Mouse (Mus musculus): ENCODE measurements around the gene Sertad2. TPM values are rescaled to one million over a fixed set of nuclear protein-coding genes. Genes with fewer than 3 reads are reported as not detected.
A peak's percentile ranks its signal among the peaks of the same experiment; 100 is the strongest.

The Sertad2 gene
- polyA plus RNA-seq, 1 experiment from 2014 or later = 32.1 TPM

DNA sequence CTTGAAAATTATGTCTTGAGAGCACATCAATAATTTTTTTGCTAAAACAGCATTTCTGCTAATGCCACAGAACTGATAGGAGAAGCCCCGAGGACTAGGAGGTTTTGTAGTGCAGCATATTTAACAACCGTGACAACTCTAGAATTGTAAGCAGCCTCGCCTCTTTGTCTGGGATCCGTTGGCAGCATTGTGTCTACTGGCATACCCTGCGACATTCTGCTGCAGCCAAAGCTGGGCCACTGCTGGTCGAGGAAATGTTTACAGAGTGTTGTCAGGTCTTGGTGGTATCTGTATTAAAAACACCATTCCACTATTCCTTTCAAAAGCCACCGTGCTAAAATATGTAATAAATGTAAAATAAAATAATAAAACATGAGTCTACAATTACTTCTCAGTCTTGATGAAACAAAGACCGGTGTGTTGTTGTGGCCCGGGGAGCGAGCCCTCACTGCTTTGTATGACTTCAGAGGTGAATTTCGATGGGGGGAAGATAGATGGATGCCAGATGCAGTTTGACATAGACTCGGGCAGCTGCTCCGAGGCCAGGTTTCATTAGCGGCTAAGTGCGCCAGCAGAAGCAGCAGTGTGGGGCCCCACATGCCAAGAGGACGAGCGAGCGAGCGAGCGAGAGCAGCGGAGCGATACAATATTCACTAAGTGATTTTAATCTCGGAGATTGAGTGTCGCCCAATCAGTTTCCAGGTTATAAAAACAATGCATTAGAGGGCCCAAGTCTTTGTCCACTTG, 60.2 kb downstream of the Sertad2 start:
- Histone ChIP-seq H3K9me3 (ENCODE audit: control insufficient read depth, low read length) (no peaks in the 10 kb centered on the region), H3K9ac (ENCODE audit: low read depth, low read length) (peak overlapping the region; percentile 40; the same call in 1 of the 2 replicates), H3K27me3 (replicated peaks; ENCODE audit: control insufficient read depth, insufficient read depth, low read length) (no peaks in the 10 kb centered on the region), H3K4me2 (ENCODE audit: low read depth, low read length) (peak overlapping the region; percentile 49), H3K36me3 (ENCODE audit: control insufficient read depth, insufficient read depth, low read length) (no peaks in the 10 kb centered on the region), H3K27ac (replicated peaks; ENCODE audit: low read depth, low read length) (peak overlapping the region; percentile 65), H3K4me3 (ENCODE audit: low read depth, low read length) (peak overlapping the region; percentile 2; the same call in 1 of the 2 replicates), H3K4me1 (ENCODE audit: control insufficient read depth, insufficient read depth, low read length) (0 out of 2 replicates have a peak, but pooled peaks cover 2% of the 10 kb centered on the region)
- 30% methylated on average over 24 of the region's 24 CpGs for WGBS
- DNase-seq (ENCODE audit: low spot score) (peak; percentile 78), ATAC-seq (ENCODE audit: low read depth) (peak; percentile 83; the same call in 1 of the 2 replicates)

DNA sequence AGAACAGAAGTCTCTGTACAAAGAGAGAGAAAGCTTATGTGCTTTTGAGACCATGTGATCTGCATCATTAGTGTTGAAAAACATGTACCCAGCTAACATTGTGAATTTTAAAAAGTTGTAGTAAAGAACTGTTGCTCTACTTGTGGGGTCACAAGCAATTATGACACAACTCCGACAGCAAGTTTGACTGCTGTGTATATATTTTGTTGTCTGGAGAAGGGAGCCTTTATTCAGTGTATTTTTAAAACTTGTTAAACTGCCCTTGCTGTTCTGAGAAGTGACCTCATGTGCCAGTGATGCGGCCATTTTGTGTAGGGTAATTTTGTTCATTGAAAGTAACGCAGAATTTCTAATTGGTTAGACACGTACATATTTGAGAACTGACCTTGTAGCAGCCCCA, 61.1 kb downstream of the Sertad2 start:
- Histone ChIP-seq H3K9me3 (ENCODE audit: control insufficient read depth, low read length) (no peaks in the 10 kb centered on the region), H3K4me2 (ENCODE audit: low read depth, low read length) (no peak overlapping the region), H3K27me3 (replicated peaks; ENCODE audit: control insufficient read depth, insufficient read depth, low read length) (no peaks in the 10 kb centered on the region), H3K9ac (ENCODE audit: low read depth, low read length) (no peak overlapping the region), H3K27ac (replicated peaks; ENCODE audit: low read depth, low read length) (no peak overlapping the region; the same call in 1 of the 2 replicates), H3K4me3 (ENCODE audit: low read depth, low read length) (no peak overlapping the region), H3K36me3 (ENCODE audit: control insufficient read depth, insufficient read depth, low read length) (no peaks in the 10 kb centered on the region), H3K4me1 (ENCODE audit: control insufficient read depth, insufficient read depth, low read length) (0 out of 2 replicates have a peak, but pooled peaks cover 2% of the 10 kb centered on the region)
- DNase-seq (ENCODE audit: low spot score) (no peak), ATAC-seq (ENCODE audit: low read depth) (no peak)
- WGBS = 79% methylated on average over 4 of the region's 4 CpGs

DNA sequence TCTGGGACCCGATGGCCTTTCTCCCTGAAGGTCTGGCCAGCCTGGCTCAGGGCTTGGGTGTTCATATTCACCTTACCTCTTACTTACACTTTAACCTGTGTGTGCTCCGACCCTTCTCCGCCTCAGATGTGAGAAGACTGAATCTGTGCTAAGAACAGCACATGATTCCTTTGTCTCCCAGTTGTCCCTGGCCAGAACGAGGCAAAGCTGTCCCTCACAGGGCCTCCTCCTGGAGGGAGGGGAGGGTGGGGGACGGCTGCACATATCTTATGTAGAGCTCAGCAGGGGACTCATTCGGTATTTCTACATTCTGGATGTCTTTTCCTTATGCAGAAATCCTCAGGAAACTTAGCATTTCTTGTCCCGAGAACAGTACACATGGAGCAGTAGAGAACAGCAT, 62.6 kb downstream of the Sertad2 start:
- Histone ChIP-seq H3K4me3 (ENCODE audit: low read depth, low read length) (no peak overlapping the region), H3K27me3 (replicated peaks; ENCODE audit: control insufficient read depth, insufficient read depth, low read length) (no peaks in the 10 kb centered on the region), H3K9me3 (ENCODE audit: control insufficient read depth, low read length) (no peaks in the 10 kb centered on the region), H3K27ac (replicated peaks; ENCODE audit: low read depth, low read length) (no peak overlapping the region), H3K4me1 (ENCODE audit: control insufficient read depth, insufficient read depth, low read length) (0 out of 2 replicates have a peak, but pooled peaks cover 2% of the 10 kb centered on the region), H3K36me3 (ENCODE audit: control insufficient read depth, insufficient read depth, low read length) (no peaks in the 10 kb centered on the region), H3K9ac (ENCODE audit: low read depth, low read length) (peak overlapping the region; percentile 2; the same call in 1 of the 2 replicates), H3K4me2 (ENCODE audit: low read depth, low read length) (no peak overlapping the region)
- ATAC-seq (ENCODE audit: low read depth) = peak; percentile 53; the same call in 1 of the 2 replicates
- 55% methylated on average over 7 of the region's 7 CpGs for WGBS
- DNase-seq (ENCODE audit: low spot score) = no peak

DNA sequence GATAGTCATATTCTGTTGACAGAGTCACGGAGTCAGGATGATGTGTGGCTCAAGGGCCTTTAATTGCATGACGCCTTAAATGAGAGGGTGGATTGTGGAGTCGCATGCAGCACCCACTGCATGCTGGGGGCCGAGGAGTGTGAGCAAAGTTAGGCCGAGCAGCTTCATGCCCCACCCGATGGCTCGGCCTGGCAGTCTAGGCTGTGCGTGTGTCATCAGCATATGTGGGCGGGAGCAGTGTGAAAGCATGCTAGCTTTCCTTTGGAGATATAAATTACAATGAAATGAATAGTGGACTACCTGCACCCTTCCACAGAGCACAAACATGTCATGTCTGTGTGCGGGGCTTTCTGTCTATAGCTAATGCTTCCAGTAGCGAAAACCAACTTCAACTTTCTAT, 65.4 kb downstream of the Sertad2 start:
- 83% methylated on average over 11 of the region's 11 CpGs for WGBS
- DNase-seq (ENCODE audit: low spot score) (no peak), ATAC-seq (ENCODE audit: low read depth) (no peak; the same call in 1 of the 2 replicates)
- Histone ChIP-seq H3K4me3 (ENCODE audit: low read depth, low read length) (no peak overlapping the region), H3K36me3 (ENCODE audit: control insufficient read depth, insufficient read depth, low read length) (no peaks in the 10 kb centered on the region), H3K4me2 (ENCODE audit: low read depth, low read length) (no peak overlapping the region), H3K4me1 (ENCODE audit: control insufficient read depth, insufficient read depth, low read length) (0 out of 2 replicates have a peak, but pooled peaks cover 2% of the 10 kb centered on the region), H3K27me3 (replicated peaks; ENCODE audit: control insufficient read depth, insufficient read depth, low read length) (no peaks in the 10 kb centered on the region), H3K9me3 (ENCODE audit: control insufficient read depth, low read length) (no peaks in the 10 kb centered on the region), H3K9ac (ENCODE audit: low read depth, low read length) (no peak overlapping the region), H3K27ac (replicated peaks; ENCODE audit: low read depth, low read length) (no peak overlapping the region)

GRCm38 (mm10) chr11:20613223-20613622, 70.2 kb downstream of the Sertad2 start:
- Histone ChIP-seq H3K36me3 (ENCODE audit: control insufficient read depth, insufficient read depth, low read length) (no peaks in the 10 kb centered on the region), H3K27me3 (replicated peaks; ENCODE audit: control insufficient read depth, insufficient read depth, low read length) (no peaks in the 10 kb centered on the region), H3K9ac (ENCODE audit: low read depth, low read length) (no peak overlapping the region), H3K4me2 (ENCODE audit: low read depth, low read length) (no peak overlapping the region), H3K9me3 (ENCODE audit: control insufficient read depth, low read length) (no peaks in the 10 kb centered on the region), H3K4me3 (ENCODE audit: low read depth, low read length) (no peak overlapping the region), H3K27ac (replicated peaks; ENCODE audit: low read depth, low read length) (no peak overlapping the region), H3K4me1 (ENCODE audit: control insufficient read depth, insufficient read depth, low read length) (no peaks in the 10 kb centered on the region)
- DNase-seq (ENCODE audit: low spot score) = no peak
- WGBS = 83% methylated on average over 4 of the region's 4 CpGs
- no peak for ATAC-seq (ENCODE audit: low read depth)

GRCm38 (mm10) chr11:20616103-20616502, 73.0 kb downstream of the Sertad2 start:
- no peak for DNase-seq (ENCODE audit: low spot score)
- 51% methylated on average over 3 of the region's 3 CpGs for WGBS
- no peak for ATAC-seq (ENCODE audit: low read depth)

GRCm38 (mm10) chr11:20627146-20627545, 84.1 kb downstream of the Sertad2 start:
- DNase-seq (ENCODE audit: low spot score) (no peak), ATAC-seq (ENCODE audit: low read depth) (no peak)
- 84% methylated on average over 2 of the region's 2 CpGs for WGBS
- Histone ChIP-seq H3K9ac (ENCODE audit: low read depth, low read length) (no peak overlapping the region), H3K4me1 (ENCODE audit: control insufficient read depth, insufficient read depth, low read length) (no peaks in the 10 kb centered on the region), H3K36me3 (ENCODE audit: control insufficient read depth, insufficient read depth, low read length) (no peaks in the 10 kb centered on the region), H3K27me3 (replicated peaks; ENCODE audit: control insufficient read depth, insufficient read depth, low read length) (no peaks in the 10 kb centered on the region), H3K27ac (replicated peaks; ENCODE audit: low read depth, low read length) (no peak overlapping the region), H3K4me3 (ENCODE audit: low read depth, low read length) (no peak overlapping the region), H3K9me3 (ENCODE audit: control insufficient read depth, low read length) (no peaks in the 10 kb centered on the region), H3K4me2 (ENCODE audit: low read depth, low read length) (no peak overlapping the region)

More at GRCm38 (mm10) chr11:20616103-20616502, 73.0 kb downstream of the Sertad2 start:
- H3K4me1 ChIP-seq (ENCODE audit: control insufficient read depth, insufficient read depth, low read length) = no peaks in the 10 kb centered on the region
- no peak overlapping the region for H3K4me3 ChIP-seq (ENCODE audit: low read depth, low read length)
- no peak overlapping the region for H3K4me2 ChIP-seq (ENCODE audit: low read depth, low read length)
- H3K27ac ChIP-seq (replicated peaks; ENCODE audit: low read depth, low read length) = no peak overlapping the region; the same call in 1 of the 2 replicates
- no peak overlapping the region for H3K9ac ChIP-seq (ENCODE audit: low read depth, low read length)
- no peaks in the 10 kb centered on the region for H3K36me3 ChIP-seq (ENCODE audit: control insufficient read depth, insufficient read depth, low read length)
- H3K9me3 ChIP-seq (ENCODE audit: control insufficient read depth, low read length) = no peaks in the 10 kb centered on the region
- no peaks in the 10 kb centered on the region for H3K27me3 ChIP-seq (replicated peaks; ENCODE audit: control insufficient read depth, insufficient read depth, low read length)

DNA sequence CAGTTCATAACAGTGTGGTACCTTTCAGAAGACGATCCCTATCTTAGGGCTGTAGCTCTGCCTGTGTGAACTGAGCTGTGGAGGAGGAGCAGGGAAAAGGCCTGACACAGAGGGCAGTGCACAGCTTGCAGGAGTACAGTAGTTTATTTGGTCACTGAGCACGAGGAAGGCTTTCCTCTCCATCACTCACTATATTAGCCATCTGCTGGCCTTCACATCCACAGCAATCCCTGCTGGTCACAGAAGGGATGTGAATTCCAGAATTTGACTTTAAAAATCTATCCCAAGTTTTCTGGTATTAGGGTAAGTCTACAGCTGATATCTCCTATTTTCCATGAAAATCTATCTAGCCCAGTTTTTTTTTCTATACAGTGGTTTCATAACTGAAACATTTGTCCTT, 85.2 kb downstream of the Sertad2 start:
- H3K4me2 ChIP-seq (ENCODE audit: low read depth, low read length) = no peak overlapping the region
- DNase-seq (ENCODE audit: low spot score) (no peak), ATAC-seq (ENCODE audit: low read depth) (no peak)
- no peak overlapping the region for H3K9ac ChIP-seq (ENCODE audit: low read depth, low read length)
- peaks cover 3% of the 10 kb centered on the region; the same call in 1 of the 2 replicates for H3K4me1 ChIP-seq (ENCODE audit: control insufficient read depth, insufficient read depth, low read length)
- WGBS = 33% methylated on average over 2 of the region's 2 CpGs
- no peak overlapping the region for H3K4me3 ChIP-seq (ENCODE audit: low read depth, low read length)
- H3K36me3 ChIP-seq (ENCODE audit: control insufficient read depth, insufficient read depth, low read length) = no peaks in the 10 kb centered on the region
- no peaks in the 10 kb centered on the region for H3K9me3 ChIP-seq (ENCODE audit: control insufficient read depth, low read length)
- no peaks in the 10 kb centered on the region for H3K27me3 ChIP-seq (replicated peaks; ENCODE audit: control insufficient read depth, insufficient read depth, low read length)
- H3K27ac ChIP-seq (replicated peaks; ENCODE audit: low read depth, low read length) = no peak overlapping the region

- Histone ChIP-seq H3K9me3 (ENCODE audit: control insufficient read depth, low read length) (no peaks in the 10 kb centered on the region), H3K27me3 (replicated peaks; ENCODE audit: control insufficient read depth, insufficient read depth, low read length) (no peaks in the 10 kb centered on the region), H3K4me2 (ENCODE audit: low read depth, low read length) (no peak overlapping the region), H3K36me3 (ENCODE audit: control insufficient read depth, insufficient read depth, low read length) (no peaks in the 10 kb centered on the region), H3K4me1 (ENCODE audit: control insufficient read depth, insufficient read depth, low read length) (peaks cover 9% of the 10 kb centered on the region), H3K27ac (replicated peaks; ENCODE audit: low read depth, low read length) (no peak overlapping the region), H3K9ac (ENCODE audit: low read depth, low read length) (no peak overlapping the region), H3K4me3 (ENCODE audit: low read depth, low read length) (no peak overlapping the region)
- ATAC-seq (ENCODE audit: low read depth) = no peak
- 89% methylated on average over 5 of the region's 5 CpGs for WGBS
- no peak for DNase-seq (ENCODE audit: low spot score)
Measured at GRCm38 (mm10) chr11:20629700-20630099, 86.6 kb downstream of the Sertad2 start.

Measured in embryonic facial prominence, embryonic 14.5 days (tissue).